Mouse (Mus musculus): ENCODE measurements around the gene Prkaca. TPM values are rescaled to one million over a fixed set of nuclear protein-coding genes. Genes with fewer than 3 reads are reported as not detected.

The Prkaca gene
- polyA plus RNA-seq, 1 experiment: 181 TPM

DNA sequence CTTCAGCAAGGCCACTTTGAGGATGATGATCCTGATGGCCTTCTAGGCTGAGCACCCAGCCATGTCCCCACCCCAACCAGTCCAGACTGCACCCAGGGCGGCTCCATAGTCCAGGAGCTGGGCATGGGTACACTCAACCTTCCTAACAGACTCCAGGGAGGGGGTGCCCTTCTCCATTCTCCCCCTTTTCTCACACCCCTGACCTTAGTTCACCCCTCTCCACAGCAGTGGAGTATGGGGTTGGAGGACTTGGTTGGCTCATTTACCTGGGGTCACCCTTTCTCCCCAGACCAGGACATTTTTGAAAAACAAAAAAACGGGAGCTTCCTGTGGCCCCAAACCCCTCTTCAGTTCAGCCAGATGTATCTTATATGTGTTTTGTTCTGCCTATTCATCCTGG, 27.0 kb downstream of the Prkaca start:
- Histone ChIP-seq H3ac (ENCODE audit: control insufficient read depth, insufficient read length) (no peak overlapping the region), H3K79me2 (ENCODE audit: control insufficient read depth, insufficient read depth) (no peaks in the 10 kb centered on the region), H3K36me3 (ENCODE audit: control insufficient read depth, insufficient read depth) (no peaks in the 10 kb centered on the region), H3K27me3 (ENCODE audit: control insufficient read depth, insufficient read depth, insufficient read length) (no peaks in the 10 kb centered on the region), H3K4me2 (ENCODE audit: low read depth) (no peak overlapping the region), H3K4me3 (no peak overlapping the region)
- TF ChIP-seq POLR2AphosphoS2 (IDR thresholded peaks at IDR 0.05; ENCODE audit: insufficient read length, low read depth) (peak; percentile 2), E2F4 (IDR thresholded peaks at IDR 0.05; ENCODE audit: insufficient read depth) (no peak)

DNA sequence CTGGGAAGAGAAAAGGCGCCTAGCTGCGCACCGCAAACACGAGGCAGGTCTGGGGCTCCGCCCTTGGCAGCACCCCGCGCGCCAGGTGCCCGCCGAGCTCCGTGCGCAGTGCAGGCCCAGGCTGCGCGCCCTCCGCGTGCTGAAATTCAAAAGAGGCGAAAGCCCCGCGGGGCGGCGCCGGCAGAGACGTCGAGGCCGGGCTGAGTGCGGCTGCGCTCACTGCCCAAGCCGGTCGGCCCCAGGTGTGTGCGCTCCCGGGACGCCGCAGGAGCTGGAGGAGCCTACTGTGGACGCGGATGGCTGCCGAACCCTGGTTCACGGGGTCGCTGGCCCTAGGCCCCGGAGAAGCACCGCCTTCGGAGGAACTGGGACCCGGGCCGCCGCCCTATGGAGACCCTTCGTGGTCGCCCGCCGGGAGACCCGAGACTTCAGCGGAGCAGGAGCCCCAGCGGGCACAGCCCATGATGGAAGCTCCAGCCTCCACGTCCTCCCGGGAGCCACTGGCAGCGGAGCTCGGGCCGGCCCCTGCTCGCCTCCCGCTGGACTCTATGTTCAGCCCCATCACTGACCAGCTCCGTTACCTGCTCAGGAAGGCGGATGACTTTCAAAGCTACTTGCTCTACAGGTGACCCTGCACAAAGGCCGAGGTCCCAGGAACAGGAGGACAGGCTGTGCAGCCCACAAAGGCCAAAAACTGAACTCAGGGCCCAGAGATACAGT, 28.6 kb downstream of the Prkaca start, which contains the start of gene 1700067K01Rik:
TSS of gene 1700067K01Rik (plus strand) at position 222 of the 720 bp plus-strand sequence.
- TF ChIP-seq POLR2A (IDR thresholded peaks at IDR 0.05; ENCODE audit: insufficient read length, low read depth) (no peak), POLR2AphosphoS2 (IDR thresholded peaks at IDR 0.05; ENCODE audit: insufficient read length, low read depth) (peak; percentile 51)
- Histone ChIP-seq H3K4me3 (no peak within 1 kb of the TSS), H3K79me2 (ENCODE audit: control insufficient read depth, insufficient read depth) (no peaks in the 10 kb centered on the region), H3K4me2 (ENCODE audit: low read depth) (no peak within 1 kb of the TSS), H3K36me3 (ENCODE audit: control insufficient read depth, insufficient read depth) (no peaks in the 10 kb centered on the region), H3K27me3 (ENCODE audit: control insufficient read depth, insufficient read depth, insufficient read length) (no peaks in the 10 kb centered on the region), H3ac (ENCODE audit: control insufficient read depth, insufficient read length) (no peak within 1 kb of the TSS)

DNA sequence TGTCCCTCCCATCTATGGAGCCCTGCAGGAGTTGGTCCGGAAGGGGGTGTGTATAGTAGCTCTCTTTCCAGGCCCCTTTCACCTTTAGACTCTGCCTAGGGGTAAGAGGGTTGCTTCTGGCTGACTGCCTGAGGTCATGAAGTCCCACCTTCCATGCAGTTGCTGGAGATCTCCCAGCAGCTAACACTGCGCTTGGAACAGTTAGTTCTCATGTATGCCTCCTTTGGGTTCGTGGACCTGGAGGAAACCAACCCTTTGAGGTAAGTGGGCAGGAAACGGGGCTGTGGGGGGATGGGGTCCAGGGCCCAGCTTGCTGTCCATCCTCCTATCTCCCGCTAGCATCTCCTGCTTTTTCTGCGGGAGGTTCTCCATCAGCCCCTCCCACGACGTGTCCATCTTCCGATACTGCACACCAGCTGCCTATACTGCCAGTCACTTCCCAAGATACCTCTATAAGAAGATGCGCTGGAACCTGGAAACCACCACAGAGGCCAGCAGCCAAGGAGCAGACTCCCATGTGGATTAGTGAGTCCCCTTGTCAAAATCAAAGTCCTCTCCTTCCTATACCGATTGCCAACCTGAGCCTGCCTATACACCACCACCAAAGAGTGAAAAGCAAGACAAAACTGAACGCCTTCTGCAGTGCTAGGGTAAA, 30.3 kb downstream of the Prkaca start:
- Histone ChIP-seq H3K4me2 (ENCODE audit: low read depth) (peak overlapping the region; percentile 92), H3ac (ENCODE audit: control insufficient read depth, insufficient read length) (no peak overlapping the region), H3K4me3 (peak overlapping the region; percentile 30), H3K79me2 (ENCODE audit: control insufficient read depth, insufficient read depth) (no peaks in the 10 kb centered on the region), H3K36me3 (ENCODE audit: control insufficient read depth, insufficient read depth) (no peaks in the 10 kb centered on the region), H3K27me3 (ENCODE audit: control insufficient read depth, insufficient read depth, insufficient read length) (no peaks in the 10 kb centered on the region)
- TF ChIP-seq MAX (IDR thresholded peaks at IDR 0.05; ENCODE audit: low read depth): no peak
- no peak for TF ChIP-seq E2F4 (IDR thresholded peaks at IDR 0.05; ENCODE audit: insufficient read depth)
- TF ChIP-seq REST (IDR thresholded peaks at IDR 0.05; ENCODE audit: insufficient read depth, insufficient read length): no peak
- no peak for TF ChIP-seq CEBPB (IDR thresholded peaks at IDR 0.05; ENCODE audit: insufficient read depth, poor library complexity, severe bottlenecking)
- TF ChIP-seq TCF12 (IDR thresholded peaks at IDR 0.05; ENCODE audit: insufficient read depth, poor library complexity, severe bottlenecking): no peak
- no peak for TF ChIP-seq POLR2AphosphoS2 (IDR thresholded peaks at IDR 0.05; ENCODE audit: insufficient read length, low read depth)
- TF ChIP-seq SRF (IDR thresholded peaks at IDR 0.05; ENCODE audit: control insufficient read depth, insufficient read length, low read depth): no peak
- TF ChIP-seq MYOD1 (IDR thresholded peaks at IDR 0.05; ENCODE audit: control insufficient read depth in 1 of 3, insufficient read length in 2 of 3, low read depth in 2 of 3): no peak
- no peak for TF ChIP-seq POLR2A (IDR thresholded peaks at IDR 0.05; ENCODE audit: insufficient read length, low read depth)
- no peak for TF ChIP-seq TCF3 (IDR thresholded peaks at IDR 0.05; ENCODE audit: insufficient read length, low read depth)
- TF ChIP-seq USF1 (IDR thresholded peaks at IDR 0.05; ENCODE audit: low read depth): no peak
- no peak for TF ChIP-seq MYOG (IDR thresholded peaks at IDR 0.05; ENCODE audit: control insufficient read depth in 1 of 3, insufficient read depth in 1 of 3, insufficient read length in 2 of 3, low read depth in 2 of 3)

DNA sequence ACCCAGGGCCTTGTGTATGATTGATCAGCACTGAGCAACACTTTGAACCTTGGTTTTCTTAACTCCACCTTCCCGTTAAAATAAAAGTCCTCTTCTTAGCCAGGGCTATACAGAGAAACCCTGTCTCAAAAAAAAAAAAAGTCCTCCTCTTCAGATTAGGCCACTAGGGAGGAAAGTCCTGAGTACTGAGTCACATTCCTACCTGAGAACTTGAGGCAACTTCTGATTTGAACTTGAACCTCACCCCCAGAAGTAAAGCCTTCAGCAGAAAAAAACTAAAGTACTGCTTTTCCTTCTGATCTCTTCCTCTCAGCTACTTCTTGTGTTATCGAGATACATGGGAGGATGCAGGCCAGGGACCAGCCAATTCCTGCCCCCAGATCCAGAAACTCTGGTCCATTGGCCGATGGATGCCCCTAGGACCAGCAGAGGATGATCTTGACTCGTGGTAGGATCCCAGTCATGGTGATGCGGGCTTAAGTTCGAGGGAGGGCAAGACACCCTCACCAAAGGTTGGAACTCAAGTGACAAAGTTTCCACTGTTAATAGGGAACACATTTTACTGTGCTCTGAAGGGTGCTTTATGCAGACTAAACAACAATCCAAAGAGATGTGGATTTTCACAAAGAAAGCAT, 30.9 kb downstream of the Prkaca start:
- Histone ChIP-seq H3K4me3 (peak overlapping the region; percentile 30), H3ac (ENCODE audit: control insufficient read depth, insufficient read length) (peak overlapping the region; percentile 19), H3K36me3 (ENCODE audit: control insufficient read depth, insufficient read depth) (no peaks in the 10 kb centered on the region), H3K79me2 (ENCODE audit: control insufficient read depth, insufficient read depth) (no peaks in the 10 kb centered on the region), H3K4me2 (ENCODE audit: low read depth) (peak overlapping the region; percentile 92), H3K27me3 (ENCODE audit: control insufficient read depth, insufficient read depth, insufficient read length) (no peaks in the 10 kb centered on the region)
- TF ChIP-seq CEBPB (IDR thresholded peaks at IDR 0.05; ENCODE audit: insufficient read depth, poor library complexity, severe bottlenecking): no peak
- no peak for TF ChIP-seq POLR2AphosphoS2 (IDR thresholded peaks at IDR 0.05; ENCODE audit: insufficient read length, low read depth)
- TF ChIP-seq MYOG (IDR thresholded peaks at IDR 0.05; ENCODE audit: control insufficient read depth in 1 of 3, insufficient read depth in 1 of 3, insufficient read length in 2 of 3, low read depth in 2 of 3): no peak
- no peak for TF ChIP-seq TCF12 (IDR thresholded peaks at IDR 0.05; ENCODE audit: insufficient read depth, poor library complexity, severe bottlenecking)
- no peak for TF ChIP-seq USF1 (IDR thresholded peaks at IDR 0.05; ENCODE audit: low read depth)
- TF ChIP-seq REST (IDR thresholded peaks at IDR 0.05; ENCODE audit: insufficient read depth, insufficient read length): no peak
- TF ChIP-seq MAX (IDR thresholded peaks at IDR 0.05; ENCODE audit: low read depth): no peak
- no peak for TF ChIP-seq POLR2A (IDR thresholded peaks at IDR 0.05; ENCODE audit: insufficient read length, low read depth)
- TF ChIP-seq E2F4 (IDR thresholded peaks at IDR 0.05; ENCODE audit: insufficient read depth): no peak
- no peak for TF ChIP-seq TCF3 (IDR thresholded peaks at IDR 0.05; ENCODE audit: insufficient read length, low read depth)
- no peak for TF ChIP-seq SRF (IDR thresholded peaks at IDR 0.05; ENCODE audit: control insufficient read depth, insufficient read length, low read depth)
- TF ChIP-seq MYOD1 (IDR thresholded peaks at IDR 0.05; ENCODE audit: control insufficient read depth in 1 of 3, insufficient read length in 2 of 3, low read depth in 2 of 3): no peak

Data from myocyte (in vitro differentiated cells).